Mouse (Mus musculus) left cerebral cortex, adult 11 months (tissue): ENCODE data around the gene Bbip1.

Experiments
- DNase-seq: peaks from one replicate; pipeline ENCODE4 v3.0.0; 2022; ENCODE audit warnings: low spot score

Gene Bbip1

GRCm38 (mm10) chr19:53890781-53891251, 53.6 kb downstream of the Bbip1 start:
- DNase-seq: no peak

GRCm38 (mm10) chr19:53890274-53890673, 54.2 kb downstream of the Bbip1 start:
- DNase-seq: no peak

GRCm38 (mm10) chr19:53889555-53889954, 54.9 kb downstream of the Bbip1 start:
- no peak for DNase-seq

- DNase-seq: no peak
Measured at GRCm38 (mm10) chr19:53888331-53888730, 56.1 kb downstream of the Bbip1 start.

- no peak for DNase-seq
Measured at GRCm38 (mm10) chr19:53887822-53888221, 56.6 kb downstream of the Bbip1 start.

GRCm38 (mm10) chr19:53886576-53887370, 57.7 kb downstream of the Bbip1 start:
- no peak for DNase-seq

GRCm38 (mm10) chr19:53885450-53885849, 59.0 kb downstream of the Bbip1 start:
- no peak for DNase-seq

- DNase-seq: no peak
Measured at GRCm38 (mm10) chr19:53881786-53882185, 62.6 kb downstream of the Bbip1 start.

GRCm38 (mm10) chr19:53880460-53880859, 64.0 kb downstream of the Bbip1 start:
- no peak for DNase-seq
